Mouse (Mus musculus): ENCODE results near the gene Arntl. TPM values are rescaled to one million over a fixed set of nuclear protein-coding genes. Genes with fewer than 3 reads are reported as not detected.

Arntl gene
- polyA plus RNA-seq, 2 experiments: 5.6 to 6.8 TPM

DNA sequence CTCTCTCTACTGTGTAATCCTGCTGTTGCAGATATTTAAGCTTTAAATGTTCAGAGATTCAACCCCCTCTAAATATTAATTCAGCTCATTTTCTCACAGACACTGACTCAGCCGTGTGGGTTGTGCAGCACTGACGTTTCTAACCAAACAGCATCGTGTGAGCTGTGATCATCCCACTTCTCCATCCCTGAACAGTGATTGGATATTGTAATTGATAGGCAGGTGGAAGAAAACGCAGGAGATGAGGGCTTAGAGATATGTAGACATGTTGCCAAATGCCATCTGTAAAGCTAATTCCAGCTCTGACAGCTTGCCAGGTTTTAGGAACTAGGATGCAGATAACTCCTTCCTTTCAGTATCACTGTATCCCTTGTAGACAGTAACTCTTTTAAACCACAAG lies 140.0 kb downstream of the Arntl start:
- Histone ChIP-seq H3K36me3 (ENCODE audit: control insufficient read depth, insufficient read depth, low read length) (no peaks in the 10 kb centered on the region), H3K4me2 (replicated peaks; ENCODE audit: low read depth, low read length, severe bottlenecking) (no peak overlapping the region), H3K4me1 (ENCODE audit: control insufficient read depth, insufficient read depth, low read length) (no peaks in the 10 kb centered on the region), H3K9me3 (ENCODE audit: control insufficient read depth, low read length) (no peaks in the 10 kb centered on the region), H3K4me3 (replicated peaks; ENCODE audit: low read length) (no peak overlapping the region), H3K27ac (replicated peaks; ENCODE audit: low read depth, low read length) (no peak overlapping the region), H3K9ac (ENCODE audit: low read depth, low read length, severe bottlenecking) (no peak overlapping the region), H3K27me3 (ENCODE audit: control insufficient read depth, insufficient read depth, low read length) (no peaks in the 10 kb centered on the region)
- ATAC-seq (ENCODE audit: low FRiP score, low read depth) (no peak), DNase-seq (ENCODE audit: low spot score) (no peak)
- TF ChIP-seq POLR2A (IDR thresholded peaks at IDR 0.05; ENCODE audit: borderline replicate concordance, extremely low read depth, insufficient read depth, insufficient read length): no peak
- 47% methylated on average over 4 of the region's 4 CpGs for WGBS

DNA sequence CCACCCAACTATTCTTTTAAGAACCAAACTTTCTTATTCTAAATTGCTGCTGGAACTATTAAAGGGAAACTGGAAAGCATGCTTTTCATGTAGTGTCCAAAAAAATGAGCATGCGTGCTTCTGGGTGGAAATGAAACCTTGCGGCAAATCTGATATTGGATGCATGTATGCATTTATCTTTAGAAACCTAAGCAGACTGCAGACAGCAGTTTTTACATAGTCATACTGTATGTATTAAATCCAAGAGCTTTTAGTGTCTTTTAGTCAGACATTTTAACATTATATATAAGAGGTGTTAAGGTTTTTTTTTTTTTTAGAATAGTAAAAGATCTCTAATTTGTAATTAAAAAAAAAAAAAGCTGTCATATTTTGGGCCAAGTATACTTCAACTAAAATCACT lies 140.4 kb downstream of the Arntl start:
- H3K4me3 ChIP-seq (replicated peaks; ENCODE audit: low read length): no peak overlapping the region
- no peak overlapping the region for H3K9ac ChIP-seq (ENCODE audit: low read depth, low read length, severe bottlenecking)
- no peaks in the 10 kb centered on the region for H3K4me1 ChIP-seq (ENCODE audit: control insufficient read depth, insufficient read depth, low read length)
- no peaks in the 10 kb centered on the region for H3K27me3 ChIP-seq (ENCODE audit: control insufficient read depth, insufficient read depth, low read length)
- H3K4me2 ChIP-seq (replicated peaks; ENCODE audit: low read depth, low read length, severe bottlenecking): no peak overlapping the region
- WGBS: 87% methylated on average over 2 of the region's 2 CpGs
- no peak for TF ChIP-seq POLR2A (IDR thresholded peaks at IDR 0.05; ENCODE audit: borderline replicate concordance, extremely low read depth, insufficient read depth, insufficient read length)
- no peak for DNase-seq (ENCODE audit: low spot score)
- H3K9me3 ChIP-seq (ENCODE audit: control insufficient read depth, low read length): no peaks in the 10 kb centered on the region
- H3K27ac ChIP-seq (replicated peaks; ENCODE audit: low read depth, low read length): no peak overlapping the region
- no peak for ATAC-seq (ENCODE audit: low FRiP score, low read depth)
- no peaks in the 10 kb centered on the region for H3K36me3 ChIP-seq (ENCODE audit: control insufficient read depth, insufficient read depth, low read length)

DNA sequence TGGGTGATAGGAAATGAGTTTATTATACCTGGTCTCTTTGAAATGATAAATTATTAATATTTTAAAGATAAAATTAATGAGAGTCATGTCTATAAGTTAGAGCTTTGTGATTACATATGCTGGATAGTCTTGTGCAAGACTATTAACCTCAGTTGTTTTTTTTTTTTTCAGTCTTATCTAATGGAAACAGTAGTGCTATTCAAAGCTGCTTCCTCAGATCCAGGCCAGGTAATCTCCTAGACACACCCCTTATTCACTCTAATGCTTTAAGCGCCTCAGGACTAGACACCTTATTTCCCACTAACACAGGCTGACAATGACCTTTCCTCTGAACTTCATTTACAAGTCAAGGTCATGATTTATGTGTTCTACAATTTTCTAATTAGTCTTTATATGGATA lies 141.8 kb downstream of the Arntl start:
- Histone ChIP-seq H3K9me3 (ENCODE audit: control insufficient read depth, low read length) (no peaks in the 10 kb centered on the region), H3K27ac (replicated peaks; ENCODE audit: low read depth, low read length) (no peak overlapping the region), H3K4me1 (ENCODE audit: control insufficient read depth, insufficient read depth, low read length) (no peaks in the 10 kb centered on the region), H3K4me2 (replicated peaks; ENCODE audit: low read depth, low read length, severe bottlenecking) (no peak overlapping the region), H3K36me3 (ENCODE audit: control insufficient read depth, insufficient read depth, low read length) (no peaks in the 10 kb centered on the region), H3K9ac (ENCODE audit: low read depth, low read length, severe bottlenecking) (no peak overlapping the region), H3K27me3 (ENCODE audit: control insufficient read depth, insufficient read depth, low read length) (no peaks in the 10 kb centered on the region), H3K4me3 (replicated peaks; ENCODE audit: low read length) (no peak overlapping the region)
- no peak for TF ChIP-seq POLR2A (IDR thresholded peaks at IDR 0.05; ENCODE audit: borderline replicate concordance, extremely low read depth, insufficient read depth, insufficient read length)
- ATAC-seq (ENCODE audit: low FRiP score, low read depth): no peak
- WGBS: 90% methylated on average over 1 of the region's 1 CpGs
- DNase-seq (ENCODE audit: low spot score): no peak

Other genes starting within 250 kb of the Arntl start
- 20.7 and 24.9 TPM in 2 replicates for gene Btbd10, start 161.9 kb downstream of the Arntl start, polyA plus RNA-seq (2012; rRNA removed)
- gene Btbd10, start 161.9 kb downstream of the Arntl start, polyA plus RNA-seq (2014; fragmentation: Nextera tagmentation; extraction: Ambion mirVana): 30.1 and 31.8 TPM in 2 replicates
- not detected in 2 replicates for gene Pth, start 181.1 kb downstream of the Arntl start, polyA plus RNA-seq (2012; rRNA removed)
- gene Pth, start 181.1 kb downstream of the Arntl start, polyA plus RNA-seq (2014; fragmentation: Nextera tagmentation; extraction: Ambion mirVana): not detected in 2 replicates